Mouse (Mus musculus): Measurements from ENCODE around the gene Ccdc88c.

DNA sequence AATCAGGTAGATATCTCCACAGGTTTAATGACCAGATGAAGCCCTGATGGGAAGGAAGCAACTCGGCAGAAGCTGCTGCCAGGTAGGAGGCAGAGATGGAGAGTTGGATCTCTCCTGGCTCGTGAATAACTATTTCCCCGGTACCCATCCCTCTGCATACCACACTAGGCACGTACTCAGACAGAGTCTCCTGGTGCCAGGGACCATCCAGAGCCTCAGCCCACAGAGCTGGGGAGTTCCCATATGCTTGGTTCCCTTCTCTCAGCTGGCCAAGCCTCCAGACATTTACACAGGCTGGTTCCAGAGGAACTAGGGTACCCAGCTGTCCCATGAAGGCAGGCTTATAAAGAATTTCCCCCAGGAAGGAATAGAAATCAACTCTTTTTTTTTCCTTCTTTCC is 142.0 kb downstream of the Ccdc88c start:
- no peak for TF ChIP-seq CTCF (IDR thresholded peaks at IDR 0.05; ENCODE audit: control insufficient read depth, insufficient read depth, low read length)
- TF ChIP-seq POLR2A (IDR thresholded peaks at IDR 0.05; ENCODE audit: borderline replicate concordance, control insufficient read depth, low read depth, low read length) = no peak
